Mouse (Mus musculus) brain, embryonic 14.5 days (tissue): ENCODE results near the gene Mecr. TPM values are rescaled to one million over a fixed set of nuclear protein-coding genes. Genes with fewer than 3 reads are reported as not detected.

Source experiments
- DNase-seq: peaks from one replicate; pipeline ENCODE4 v3.0.0-alpha.2; 2011; ENCODE audit warnings: low read depth
- CTCF ChIP-seq: fragments of 200-500 bp; IDR thresholded peaks from 2 replicates; pipeline ENCODE4 v1.5.1; 2012; ENCODE audit warnings: inconsistent platforms, mild to moderate bottlenecking, moderate library complexity, borderline replicate concordance; ENCODE audit not compliant: insufficient read depth, insufficient read length; ENCODE audit errors: extremely low read depth
- POLR2A ChIP-seq: fragments of 200-500 bp; IDR thresholded peaks from 2 replicates; pipeline ENCODE4 v1.6.1; 2012; ENCODE audit warnings: mild to moderate bottlenecking, inconsistent platforms, borderline replicate concordance; ENCODE audit not compliant: poor library complexity, insufficient read depth, insufficient read length, severe bottlenecking; ENCODE audit errors: extremely low read depth
- polyA plus RNA-seq: library from polyadenylated mRNA; depleted of rRNA; stranded (reverse); fragments of >200 nt; gene quantifications from 2 replicates; pipeline ENCODE4 v1.2.3, GENCODE M21; 2012

Mecr gene
- polyA plus RNA-seq, 1 experiment = 28.8 TPM

GRCm38 (mm10) chr4:131836891-131837491 lies 6.3 kb upstream of the Mecr start:
- peak; percentile 47 for DNase-seq
- TF ChIP-seq POLR2A = no peak
- TF ChIP-seq CTCF = no peak

- DNase-seq = peak; percentile 88
Observed at GRCm38 (mm10) chr4:131837872-131838524, 5.3 kb upstream of the Mecr start, which contains the start of gene Ptpru. Ptpru (minus strand) TSS chr4:131838288.

DNA sequence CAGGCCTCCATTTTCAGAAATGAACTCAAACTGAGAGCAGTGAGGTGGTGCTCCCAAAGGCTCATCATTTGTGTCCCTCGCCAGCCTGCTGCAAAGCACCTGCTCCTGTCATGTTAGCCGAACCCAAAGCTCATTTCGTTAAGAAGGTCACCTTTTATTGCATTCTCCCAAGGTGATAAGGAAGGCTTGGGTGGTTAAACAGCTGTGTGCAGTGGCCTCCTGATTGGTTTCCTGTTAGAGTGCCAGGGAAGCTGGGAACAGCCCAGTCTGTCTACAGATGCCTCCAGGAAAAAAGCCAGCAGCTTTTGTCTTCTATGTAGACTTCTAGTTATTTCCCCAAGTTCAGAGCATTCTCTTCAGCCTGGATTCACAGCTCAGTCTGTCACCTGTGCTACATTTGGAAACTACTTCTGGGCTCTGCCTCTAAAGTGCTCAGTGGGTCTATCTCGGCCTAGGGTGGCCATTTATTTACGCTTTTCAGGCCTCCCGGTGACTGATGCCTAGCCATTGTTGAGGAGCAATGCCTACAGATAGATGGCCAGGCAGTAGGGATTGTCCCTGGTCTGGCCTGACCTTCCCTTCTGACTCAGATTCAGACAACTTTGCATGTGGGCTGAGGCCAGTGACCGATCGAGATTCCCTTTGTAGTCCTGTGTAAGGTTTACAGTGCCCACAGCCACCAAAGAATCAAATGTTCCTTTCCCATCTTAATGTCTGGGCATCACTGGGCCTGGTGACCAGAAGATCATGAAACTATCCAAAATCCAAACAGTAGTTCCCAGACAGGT lies 2.9 kb downstream of the Mecr start:
- DNase-seq = no peak
- no peak for TF ChIP-seq CTCF
- TF ChIP-seq POLR2A = no peak

More at GRCm38 (mm10) chr4:131837872-131838524, 5.3 kb upstream of the Mecr start, which contains the start of gene Ptpru:
- peak; percentile 97 for TF ChIP-seq CTCF
- peak; percentile 47; the same call in 1 of the 2 replicates for TF ChIP-seq POLR2A

- no peak for DNase-seq
Observed at GRCm38 (mm10) chr4:131848082-131848481, 4.8 kb downstream of the Mecr start.

DNA sequence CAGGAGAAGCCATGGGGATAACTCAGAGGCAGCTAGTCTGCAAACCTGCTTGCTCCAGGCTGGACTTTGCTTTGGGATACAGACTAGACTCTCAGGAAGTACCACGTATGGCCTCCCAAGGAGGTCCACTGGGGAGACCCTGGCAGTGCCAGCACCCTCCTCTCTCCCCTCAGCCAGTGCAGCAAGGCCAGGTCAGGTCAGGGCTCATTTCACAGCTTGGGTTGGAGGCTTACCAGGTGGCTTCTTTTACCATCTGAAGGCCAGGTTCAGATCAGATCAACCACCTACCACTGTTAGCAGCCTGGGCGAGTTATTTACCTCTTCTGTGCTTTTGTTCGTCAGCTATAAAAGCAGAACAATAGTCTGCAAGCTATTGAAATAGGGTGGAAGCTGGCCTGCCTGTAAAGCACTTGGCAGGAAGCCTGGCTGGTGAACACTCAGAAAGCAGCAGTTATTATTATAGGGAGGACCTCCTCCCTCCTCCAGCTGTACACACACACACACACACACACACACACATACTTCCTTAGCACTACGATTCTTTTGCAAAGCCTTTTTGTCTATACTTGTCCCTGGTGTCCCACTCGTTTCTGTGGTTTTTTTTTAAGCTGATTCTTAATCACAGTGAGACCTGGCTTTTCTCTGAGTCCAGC lies 6.8 kb downstream of the Mecr start:
- no peak for TF ChIP-seq POLR2A
- TF ChIP-seq CTCF = no peak
- DNase-seq = peak; percentile 91

More at GRCm38 (mm10) chr4:131848082-131848481, 4.8 kb downstream of the Mecr start:
- TF ChIP-seq CTCF (no peak), POLR2A (no peak)

DNA sequence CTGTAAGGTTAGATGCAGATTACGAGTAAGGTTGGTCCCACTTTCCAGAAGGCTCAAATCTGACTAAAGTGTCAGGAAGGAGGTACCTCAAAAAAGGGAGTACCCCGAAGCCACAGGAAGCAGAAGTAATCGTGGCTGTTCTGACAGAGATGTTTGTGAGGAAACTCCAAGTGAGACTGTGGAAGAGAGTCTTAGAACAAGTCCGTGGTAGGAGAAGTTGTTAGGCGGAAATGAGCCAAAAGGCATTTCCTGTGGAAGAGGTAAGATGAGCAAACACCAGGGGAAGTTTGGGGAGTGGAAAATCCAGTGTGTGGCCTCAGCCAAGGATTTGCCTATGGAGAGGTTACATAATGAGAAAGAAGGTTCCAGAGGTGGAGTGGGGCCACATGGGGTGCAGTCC lies 11.7 kb downstream of the Mecr start:
- no peak for DNase-seq
- TF ChIP-seq CTCF (no peak), POLR2A (no peak)

DNA sequence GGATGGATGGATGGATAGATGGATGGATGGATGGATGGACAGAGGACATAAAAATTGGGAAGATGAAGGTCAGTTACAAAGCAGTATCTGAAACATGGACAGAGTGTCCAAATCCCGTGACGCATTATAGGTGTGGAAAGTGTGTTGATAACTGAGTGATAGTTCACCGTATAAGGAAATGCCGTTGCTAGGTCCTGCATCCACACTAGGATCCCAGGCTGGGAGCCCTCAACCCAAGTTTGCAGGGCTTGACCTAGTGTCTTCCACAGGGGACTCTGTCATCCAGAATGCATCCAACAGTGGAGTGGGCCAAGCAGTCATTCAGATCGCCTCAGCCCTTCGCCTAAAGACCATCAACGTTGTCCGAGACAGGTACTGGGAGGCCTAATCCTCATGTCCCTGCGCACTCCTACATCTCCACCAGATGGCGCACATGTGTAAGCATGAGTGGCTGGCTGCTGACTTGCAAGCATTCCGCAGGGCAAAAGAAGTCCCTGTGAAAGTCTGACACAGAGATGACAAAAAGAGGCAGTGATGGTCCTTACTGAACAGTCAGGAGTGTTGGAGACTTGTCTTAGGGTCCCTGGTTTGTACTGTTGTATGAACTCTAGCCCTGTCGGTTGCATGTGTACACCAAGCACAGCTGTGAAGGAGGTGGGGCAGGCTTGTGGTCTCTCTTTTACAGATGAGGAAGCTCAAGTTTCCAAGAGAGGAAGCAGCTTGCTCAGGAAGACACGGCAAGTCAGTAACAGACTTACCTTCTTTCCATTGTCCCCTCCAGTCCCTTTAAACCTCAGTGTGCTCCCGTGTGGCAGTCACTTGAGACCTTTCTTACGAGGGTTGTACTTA lies 17.4 kb downstream of the Mecr start:
- TF ChIP-seq CTCF (peak; percentile 96), POLR2A (no peak)
- peak; percentile 87 for DNase-seq

- no peak for DNase-seq
- TF ChIP-seq POLR2A (no peak), CTCF (no peak)
Observed at GRCm38 (mm10) chr4:131861341-131861739, 18.1 kb downstream of the Mecr start.

GRCm38 (mm10) chr4:131872672-131873292 lies 29.5 kb downstream of the Mecr start:
- peak; percentile 33 for DNase-seq
- TF ChIP-seq CTCF (no peak), POLR2A (no peak)
